Mouse (Mus musculus) right cerebral cortex, adult 18-20 months (tissue): Measurements from ENCODE around the gene Ankef1.

Source experiments
- DNase-seq: peaks from one replicate; pipeline ENCODE4 v3.0.0; 2022; ENCODE audit warnings: mixed read lengths

The Ankef1 gene

DNA sequence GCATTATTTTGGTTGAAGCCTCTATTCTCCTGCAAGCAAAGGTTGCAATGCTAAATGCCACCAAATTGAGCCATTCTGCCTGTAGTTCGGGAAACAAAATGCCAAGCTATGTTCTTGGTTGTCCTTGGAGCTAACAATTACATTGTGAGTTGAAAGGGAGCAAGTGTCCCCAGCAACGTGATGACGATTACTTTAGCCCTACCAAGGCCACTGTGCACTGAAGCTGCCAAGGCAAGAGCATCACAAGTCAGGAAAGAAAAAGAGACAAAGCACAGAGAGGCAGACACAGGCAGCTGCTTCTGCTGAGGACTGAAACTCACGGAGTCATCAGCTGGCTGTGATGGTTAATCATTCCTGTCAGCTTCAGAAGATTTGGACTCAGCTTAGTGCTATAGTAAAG is 99.5 kb downstream of the Ankef1 start:
- DNase-seq: no peak
